Mouse (Mus musculus) ES-Bruce4 (cell line): ENCODE results near the gene Nagpa. TPM values are rescaled to one million over a fixed set of nuclear protein-coding genes. Genes with fewer than 3 reads are reported as not detected.

ENCODE experiments used
- H3K27ac ChIP-seq: 2 replicates; pipeline ENCODE4 v1.5.1; 2012; ENCODE audit warnings: low read length, inconsistent platforms; ENCODE audit not compliant: insufficient read depth
- H3K27me3 ChIP-seq: 2 replicates; pipeline ENCODE4 v1.6.1; 2012; ENCODE audit warnings: mild to moderate bottlenecking, low read length, inconsistent platforms; ENCODE audit not compliant: control insufficient read depth, poor library complexity, insufficient read depth, severe bottlenecking
- H3K36me3 ChIP-seq: 2 replicates; pipeline ENCODE4 v1.6.1; 2012; ENCODE audit warnings: inconsistent platforms, mild to moderate bottlenecking, low read length, moderate library complexity; ENCODE audit not compliant: control insufficient read depth, poor library complexity, insufficient read depth, severe bottlenecking
- H3K4me1 ChIP-seq: one replicate; pipeline ENCODE4 v1.8.1; 2011; ENCODE audit warnings: low read length; ENCODE audit not compliant: control insufficient read depth, insufficient read depth
- H3K4me3 ChIP-seq: 2 replicates; pipeline ENCODE4 v1.5.1; 2011; ENCODE audit warnings: low read depth, mild to moderate bottlenecking, low read length
- H3K9ac ChIP-seq: 2 replicates; pipeline ENCODE4 v1.6.1; 2012; ENCODE audit warnings: low read depth, mild to moderate bottlenecking, inconsistent platforms; ENCODE audit not compliant: poor library complexity, severe bottlenecking
- H3K9me3 ChIP-seq: replicated peaks from 2 replicates; pipeline ENCODE4 v1.6.1; 2012; ENCODE audit warnings: mild to moderate bottlenecking, low read length, inconsistent platforms; ENCODE audit not compliant: control insufficient read depth, poor library complexity, insufficient read depth, severe bottlenecking
- CTCF ChIP-seq: IDR thresholded peaks from one replicate; pipeline ENCODE4 v1.8.1; 2011; ENCODE audit warnings: low read depth, low read length
- EP300 ChIP-seq: IDR thresholded peaks from 2 replicates; pipeline ENCODE4 v1.6.1; 2011; ENCODE audit warnings: low read depth, low read length; ENCODE audit not compliant: insufficient read depth
- POLR2A ChIP-seq: IDR thresholded peaks from one replicate; pipeline ENCODE4 v1.8.1; 2011; ENCODE audit warnings: low read length; ENCODE audit not compliant: insufficient read depth
- polyA plus RNA-seq: library from polyadenylated mRNA; stranded (reverse); fragments of >200 nt; gene quantifications from 2 replicates; pipeline ENCODE4 v1.2.4, GENCODE M21; 2011; ENCODE audit warnings: low read depth; ENCODE audit not compliant: missing spikeins, insufficient read depth, insufficient read length

Gene Nagpa
- polyA plus RNA-seq, 1 experiment, result 5.1 TPM

DNA sequence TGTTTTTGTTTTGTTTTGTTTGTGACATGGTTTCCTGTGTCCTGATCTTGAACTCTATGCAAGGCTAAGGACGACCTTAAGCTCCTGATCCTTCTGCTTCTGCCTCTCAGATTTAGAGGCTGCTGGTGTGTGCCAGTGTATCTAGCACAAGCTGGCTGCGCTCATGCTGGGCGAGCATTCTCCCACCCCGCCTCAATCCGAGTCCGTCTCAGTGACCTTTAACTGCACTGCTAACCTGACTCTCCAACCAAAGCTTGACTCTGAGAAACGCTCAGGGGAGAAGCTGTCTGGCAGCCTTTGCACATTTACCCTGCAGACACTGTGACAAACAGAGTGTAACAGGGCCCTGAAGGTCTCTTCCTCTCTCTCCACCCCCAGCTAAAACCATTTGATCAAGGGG, 18.1 kb downstream of the Nagpa start:
- H3K27ac ChIP-seq, result no peak overlapping the region
- H3K4me3 ChIP-seq, result no peak overlapping the region
- no peaks in the 10 kb centered on the region for H3K9me3 ChIP-seq
- TF ChIP-seq EP300 (no peak), CTCF (no peak), POLR2A (no peak)
- no peaks in the 10 kb centered on the region for H3K4me1 ChIP-seq
- no peaks in the 10 kb centered on the region for H3K36me3 ChIP-seq
- no peaks in the 10 kb centered on the region for H3K27me3 ChIP-seq
- no peak overlapping the region for H3K9ac ChIP-seq

DNA sequence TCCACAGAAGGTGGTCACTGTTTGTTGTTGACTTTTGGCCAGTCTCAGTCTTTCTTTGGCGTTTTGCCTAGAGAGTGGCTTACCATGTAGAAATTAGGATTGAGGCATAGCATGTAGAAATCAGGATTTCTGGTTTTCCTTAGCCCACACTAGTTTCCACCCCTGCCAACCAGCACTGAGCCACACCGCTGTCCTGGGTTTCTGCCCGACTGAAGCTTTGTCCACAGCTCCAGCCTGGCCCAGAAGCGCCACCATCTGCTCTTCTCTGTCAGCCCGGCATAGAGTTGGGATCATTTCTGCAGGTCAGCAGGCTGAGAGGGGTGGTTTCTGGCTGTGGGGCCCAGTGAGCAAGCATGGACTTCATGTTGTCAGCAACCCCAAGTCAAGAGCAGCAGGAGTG, 18.9 kb downstream of the Nagpa start:
- H3K4me1 ChIP-seq, result no peaks in the 10 kb centered on the region
- no peak overlapping the region for H3K27ac ChIP-seq
- H3K36me3 ChIP-seq, result no peaks in the 10 kb centered on the region
- TF ChIP-seq POLR2A, result no peak
- TF ChIP-seq CTCF, result no peak
- no peak for TF ChIP-seq EP300
- no peaks in the 10 kb centered on the region for H3K27me3 ChIP-seq
- no peaks in the 10 kb centered on the region for H3K9me3 ChIP-seq
- H3K9ac ChIP-seq, result no peak overlapping the region
- H3K4me3 ChIP-seq, result no peak overlapping the region

DNA sequence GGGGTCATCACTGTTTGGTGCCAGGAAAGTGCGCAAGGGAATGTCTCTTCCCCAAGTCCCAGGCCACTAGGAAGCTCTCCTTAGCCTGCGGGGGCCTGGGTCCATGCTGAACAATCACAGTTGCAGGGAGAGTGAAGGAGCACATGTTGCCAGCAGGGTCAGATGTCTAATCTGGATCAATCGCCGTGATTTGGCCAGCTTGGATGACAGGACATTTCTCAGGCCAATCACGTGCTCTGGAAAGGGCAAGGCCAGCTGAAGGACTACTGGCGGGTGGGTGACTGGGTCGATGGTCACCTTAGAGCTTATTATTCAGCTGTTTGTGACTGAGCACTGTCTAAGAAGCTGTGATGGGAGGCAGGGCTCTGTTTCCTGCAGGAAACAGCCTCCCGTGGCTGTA, 19.7 kb downstream of the Nagpa start:
- Histone ChIP-seq H3K36me3 (no peaks in the 10 kb centered on the region), H3K4me3 (no peak overlapping the region), H3K4me1 (no peaks in the 10 kb centered on the region), H3K27me3 (no peaks in the 10 kb centered on the region), H3K9me3 (no peaks in the 10 kb centered on the region), H3K27ac (no peak overlapping the region), H3K9ac (no peak overlapping the region)
- TF ChIP-seq CTCF, result no peak
- TF ChIP-seq POLR2A, result no peak
- TF ChIP-seq EP300, result no peak

DNA sequence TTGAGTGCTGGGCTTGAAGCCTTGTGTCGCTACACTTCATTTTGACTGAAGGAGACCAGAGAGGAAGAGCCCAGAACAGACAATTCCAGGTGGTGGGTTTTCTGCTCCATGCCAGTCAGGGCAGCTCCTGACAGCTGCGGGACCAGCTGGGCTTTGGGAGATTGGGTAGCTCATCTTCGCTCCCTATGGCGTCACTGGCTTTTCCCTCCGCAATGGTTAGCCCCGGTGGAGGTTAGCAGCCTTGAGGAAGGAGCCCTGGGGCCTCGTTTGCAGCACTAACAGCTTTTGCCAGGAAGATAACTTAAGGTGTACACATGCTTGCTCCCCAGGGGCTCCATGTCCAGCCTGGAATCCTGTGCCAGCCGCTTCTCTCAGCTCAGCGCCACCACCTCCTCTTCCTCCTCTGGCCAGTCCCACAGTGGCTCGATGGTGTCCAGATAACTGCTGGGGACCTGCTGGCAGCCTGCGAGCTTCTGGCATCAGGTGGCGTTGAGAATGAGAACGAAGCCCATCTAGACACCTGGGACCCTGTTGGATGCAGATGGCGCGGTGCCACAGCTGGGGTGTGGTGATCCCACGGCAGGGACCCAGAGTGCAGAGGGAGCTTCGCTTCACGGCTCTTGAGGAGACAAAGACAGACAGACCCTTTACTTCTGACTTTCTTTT, 20.4 kb downstream of the Nagpa start:
- Histone ChIP-seq H3K4me3 (no peak overlapping the region), H3K9ac (no peak overlapping the region), H3K4me1 (no peaks in the 10 kb centered on the region), H3K27me3 (no peaks in the 10 kb centered on the region), H3K36me3 (no peaks in the 10 kb centered on the region), H3K9me3 (no peaks in the 10 kb centered on the region), H3K27ac (no peak overlapping the region)
- TF ChIP-seq EP300 (no peak), POLR2A (no peak)

DNA sequence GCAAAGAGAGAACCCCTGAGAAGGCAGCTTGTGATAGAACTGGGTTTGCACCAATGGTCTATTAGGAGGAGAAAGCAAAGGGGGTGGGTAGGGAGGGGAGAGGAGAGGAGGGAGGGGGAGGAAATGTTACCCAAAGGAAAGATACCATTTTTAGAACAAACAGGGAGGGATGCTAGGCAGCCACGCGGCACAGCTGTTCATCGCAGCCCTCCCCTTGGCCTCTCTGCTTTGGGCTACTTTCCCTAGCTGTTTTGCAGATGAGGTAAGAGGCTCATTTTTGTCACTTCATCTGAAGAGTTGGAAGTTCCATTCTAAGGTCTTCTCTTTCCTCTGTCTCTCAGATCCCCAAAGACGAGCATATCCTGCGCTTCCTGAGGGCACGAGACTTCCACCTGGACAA, 31.2 kb downstream of the Nagpa start:
- Histone ChIP-seq H3K9me3 (no peaks in the 10 kb centered on the region), H3K27me3 (no peaks in the 10 kb centered on the region), H3K4me3 (no peak overlapping the region), H3K4me1 (no peaks in the 10 kb centered on the region), H3K9ac (no peak overlapping the region), H3K36me3 (no peaks in the 10 kb centered on the region), H3K27ac (no peak overlapping the region)
- TF ChIP-seq CTCF (no peak), POLR2A (no peak)

DNA sequence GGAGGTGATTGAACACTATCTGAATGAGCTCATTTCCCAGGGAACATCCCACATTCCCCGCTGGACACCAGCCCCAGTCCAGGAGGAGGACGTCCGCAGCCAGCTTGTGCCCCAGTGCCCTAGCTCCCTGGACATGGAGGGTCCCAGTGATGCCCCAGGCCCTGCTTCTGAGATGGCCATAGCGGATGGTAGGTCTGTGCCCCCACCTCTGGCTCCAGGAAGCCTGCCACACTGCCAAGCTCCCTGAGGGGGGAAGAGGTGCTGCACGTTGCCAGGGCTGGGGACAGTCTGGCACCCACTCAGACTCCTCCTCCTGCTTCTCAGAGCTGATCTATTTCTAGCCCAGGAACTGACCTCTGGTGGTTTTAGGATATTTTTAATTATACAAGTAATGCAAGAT, 35.0 kb downstream of the Nagpa start:
- H3K9ac ChIP-seq, result no peak overlapping the region
- no peak for TF ChIP-seq CTCF
- TF ChIP-seq POLR2A, result no peak
- no peak for TF ChIP-seq EP300
- H3K27me3 ChIP-seq, result no peaks in the 10 kb centered on the region
- H3K4me1 ChIP-seq, result no peaks in the 10 kb centered on the region
- no peak overlapping the region for H3K4me3 ChIP-seq
- H3K36me3 ChIP-seq, result no peaks in the 10 kb centered on the region
- no peaks in the 10 kb centered on the region for H3K9me3 ChIP-seq
- H3K27ac ChIP-seq, result no peak overlapping the region
